13 mouse cellular contexts compared by ENCODE assay signal in genomic region chr13:44480128-44480527, GRCm38 (mm10).
A peak's percentile ranks its signal among the peaks of the same experiment; 100 is the strongest.
DNase-seq lines count a peak whose midpoint lies in the region; ATAC-seq and TF ChIP-seq lines count a peak whose summit lies in the region.
"Had no signal": no experiment of that assay in that cellular context is flagged by ENCODE, and none has a peak within 500 bp of the region (broad histone marks: within the 10 kb centered on the region; RNA-seq: fewer than 3 reads in every experiment).

No protein-coding gene starts in this region.

- no peak overlapping the region for H3K4me2 ChIP-seq in liver, embryonic 12.5 days
- H3K4me2 ChIP-seq: embryonic facial prominence, embryonic 15.5 days; heart, embryonic 15.5 days had no signal

- H3K9ac ChIP-seq in liver, adult 2 months (ENCODE audit: low read depth, low read length) = no peak overlapping the region
- no peak overlapping the region for H3K9ac ChIP-seq in liver, embryonic 12.5 days
- H3K9ac ChIP-seq: embryonic facial prominence, embryonic 15.5 days; heart, embryonic 15.5 days had no signal

- H3K27me3 ChIP-seq in liver, adult 2 months (ENCODE audit: control insufficient read depth, insufficient read depth, low read length) = no peaks in the 10 kb centered on the region
- no peaks in the 10 kb centered on the region for H3K27me3 ChIP-seq in liver, embryonic 12.5 days (replicated peaks)
- peaks cover 29% of the 10 kb centered on the region for H3K27me3 ChIP-seq in forebrain, embryonic 10.5 days (ENCODE audit: poor library complexity, severe bottlenecking)
- H3K27me3 ChIP-seq: embryonic facial prominence, embryonic 15.5 days; heart, embryonic 15.5 days had no signal

- H3K79me2 ChIP-seq in liver, adult 2 months (ENCODE audit: control insufficient read depth, insufficient read depth, low read length) = no peaks in the 10 kb centered on the region

- TF ChIP-seq CTCF in liver, adult 2 months (IDR thresholded peaks at IDR 0.05; ENCODE audit: low read depth, low read length) = no peak

- H3K4me3 ChIP-seq in liver, adult 2 months (ENCODE audit: insufficient read depth, low read depth, low read length) = no peak overlapping the region
- H3K4me3 ChIP-seq in liver, embryonic 12.5 days = no peak overlapping the region
- no peak overlapping the region for H3K4me3 ChIP-seq in forebrain, embryonic 10.5 days
- H3K4me3 ChIP-seq: embryonic facial prominence, embryonic 15.5 days; heart, embryonic 15.5 days had no signal

- ATAC-seq in liver, embryonic 12.5 days = no peak
- 0 out of 2 replicates have a peak, but pooled peaks have one; percentile 48 for ATAC-seq in monocyte, adult 5-6 weeks (replicated peaks; ENCODE audit: insufficient number of reproducible peaks, low FRiP score, low TSS enrichment, poor library complexity, severe bottlenecking)
- ATAC-seq: activated CD4-positive, CD25-positive, alpha-beta regulatory T cell, adult 4 months; intestine, postnatal 0 days had no signal

- no peak for TF ChIP-seq POLR2A in liver, adult 2 months (IDR thresholded peaks at IDR 0.05; ENCODE audit: extremely low read depth, insufficient read depth, low read length)

- no peak overlapping the region for H3K27ac ChIP-seq in liver, adult 2 months (replicated peaks; ENCODE audit: insufficient read depth, low read depth, low read length)
- no peak overlapping the region for H3K27ac ChIP-seq in liver, embryonic 12.5 days
- H3K27ac ChIP-seq in forebrain, embryonic 10.5 days = no peak overlapping the region
- H3K27ac ChIP-seq: embryonic facial prominence, embryonic 15.5 days; heart, embryonic 15.5 days; stomach, postnatal 0 days had no signal

- peak; percentile 22 for DNase-seq in liver, adult 2 months (ENCODE audit: extremely low read depth, low read depth, low spot score)
- DNase-seq in fat pad, adult 2 months (ENCODE audit: extremely low read depth, low read depth, low spot score) = peak; percentile 96
- DNase-seq in kidney, postnatal 25 days = peak; percentile 72 to 77
- DNase-seq in forebrain, embryonic 10.5 days (ENCODE audit: extremely low spot score, low spot score) = no peak
- no peak for DNase-seq in right cerebral cortex, postnatal 25 days
- DNase-seq: cerebellum, postnatal 10 days had no signal

- no peaks in the 10 kb centered on the region for H3K9me3 ChIP-seq in liver, embryonic 12.5 days (replicated peaks)
- no peaks in the 10 kb centered on the region for H3K9me3 ChIP-seq in forebrain, embryonic 10.5 days
- H3K9me3 ChIP-seq: embryonic facial prominence, embryonic 15.5 days; heart, embryonic 15.5 days had no signal

- H3K4me1 ChIP-seq in liver, adult 2 months (ENCODE audit: control insufficient read depth, insufficient read depth, low read length) = no peaks in the 10 kb centered on the region
- peaks cover 3% of the 10 kb centered on the region; the same call in 1 of the 2 replicates for H3K4me1 ChIP-seq in liver, embryonic 12.5 days
- peaks cover 29% of the 10 kb centered on the region for H3K4me1 ChIP-seq in forebrain, embryonic 10.5 days

- no peaks in the 10 kb centered on the region for H3K36me3 ChIP-seq in liver, adult 2 months (ENCODE audit: control insufficient read depth, insufficient read depth, low read length)
- no peaks in the 10 kb centered on the region for H3K36me3 ChIP-seq in liver, embryonic 12.5 days
- no peaks in the 10 kb centered on the region for H3K36me3 ChIP-seq in forebrain, embryonic 10.5 days (replicated peaks)
- H3K36me3 ChIP-seq: embryonic facial prominence, embryonic 15.5 days; heart, embryonic 15.5 days had no signal

- 80% methylated on average over 7 of the region's 7 CpGs for WGBS in liver, adult 2 months
- 44% methylated on average over 7 of the region's 7 CpGs for WGBS in liver, embryonic 12.5 days (ENCODE audit: insufficient replicate concordance)
- WGBS in forebrain, embryonic 10.5 days = 92% methylated on average over 7 of the region's 7 CpGs

Comparison
In these comparisons a context has a peak if more than half of its experiments do, and no peak if none do; other contexts are left out.
1. DNase-seq: peak in liver, adult 2 months (single experiment), fat pad, adult 2 months (single experiment) and kidney, postnatal 25 days (2 of 2); none in forebrain, embryonic 10.5 days (single experiment) and right cerebral cortex, postnatal 25 days (single experiment).